Mouse (Mus musculus) stomach, postnatal 0 days (tissue): ENCODE results near the gene Tmpo.

ENCODE experiments used
- CTCF ChIP-seq: IDR thresholded peaks from 2 replicates; pipeline ENCODE4 v1.5.1; 2016; ENCODE audit warnings: antibody characterized with exemption, low read depth, mild to moderate bottlenecking, moderate library complexity
- EP300 ChIP-seq: optimal IDR thresholded peaks from 2 replicates; pipeline ENCODE3; 2016; ENCODE audit warnings: antibody characterized with exemption

DNA sequence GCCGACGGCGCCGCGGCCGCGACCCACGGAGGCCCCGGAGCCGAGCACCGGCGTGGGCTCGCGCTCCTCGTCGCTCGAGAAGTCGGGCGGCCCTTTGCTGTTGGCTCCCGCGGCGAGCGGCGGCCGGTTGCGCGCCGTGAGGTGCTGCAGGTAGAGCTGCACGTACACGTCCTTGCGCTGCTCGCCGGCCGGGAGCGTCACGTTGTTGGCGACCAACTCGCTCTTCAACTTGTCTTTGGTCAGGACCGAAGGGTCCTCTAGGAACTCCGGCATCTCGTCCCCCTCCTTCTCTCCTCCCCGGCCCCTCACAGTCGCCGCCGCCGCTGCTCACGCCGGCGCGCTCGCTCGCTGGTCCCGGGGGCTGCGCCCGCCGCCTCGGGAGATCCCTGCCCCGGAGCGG is 10.1 kb downstream of the Tmpo start:
- TF ChIP-seq CTCF (no peak), EP300 (no peak)
